Mouse (Mus musculus): ENCODE measurements around the gene Olfr884. TPM values are rescaled to one million over a fixed set of nuclear protein-coding genes. Genes with fewer than 3 reads are reported as not detected.

Gene Olfr884
- polyA plus RNA-seq (2012; rRNA removed), result not detected in 2 replicates

DNA sequence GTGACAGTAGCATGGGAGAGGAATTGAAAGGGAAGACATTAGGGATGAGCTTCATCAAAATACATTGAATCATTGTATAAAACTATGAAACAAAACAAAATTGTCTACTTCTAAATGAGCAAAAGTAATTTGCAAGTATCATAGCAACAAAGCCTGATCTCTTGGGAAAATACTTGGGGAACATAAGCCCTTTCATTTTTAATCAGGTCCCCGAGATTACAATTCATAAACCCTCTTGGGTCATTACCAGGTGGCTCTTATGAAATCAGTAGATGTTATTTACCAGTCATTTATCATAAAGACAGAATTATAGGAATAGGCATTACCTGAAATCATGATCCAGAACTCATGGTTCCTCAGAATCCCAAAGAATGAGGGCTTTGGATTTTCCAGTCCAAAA is at the start of gene Olfr884:
Olfr884 (plus strand) TSS at position 301 of the 400 bp plus-strand sequence.
- Histone ChIP-seq H3K27me3 (ENCODE audit: control insufficient read depth, insufficient read depth, low read length) (no peaks in the 10 kb centered on the region), H3K36me3 (ENCODE audit: control insufficient read depth, insufficient read depth, low read length) (no peaks in the 10 kb centered on the region), H3K27ac (ENCODE audit: control insufficient read depth, insufficient read depth, low read depth, low read length) (no peak within 1 kb of the TSS), H3K4me1 (ENCODE audit: control insufficient read depth, insufficient read depth, low read length) (no peaks in the 10 kb centered on the region), H3K4me3 (ENCODE audit: control insufficient read depth, low read depth, low read length) (no peak within 1 kb of the TSS)
- TF ChIP-seq CTCF (IDR thresholded peaks at IDR 0.05; ENCODE audit: control insufficient read depth, insufficient read depth, insufficient replicate concordance, low read depth, low read length) (no peak), POLR2A (IDR thresholded peaks at IDR 0.05; ENCODE audit: control insufficient read depth, low read depth, low read length) (no peak)

- Histone ChIP-seq H3K36me3 (ENCODE audit: control insufficient read depth, insufficient read depth, low read length) (no peaks in the 10 kb centered on the region), H3K27ac (ENCODE audit: control insufficient read depth, insufficient read depth, low read depth, low read length) (no peak overlapping the region), H3K27me3 (ENCODE audit: control insufficient read depth, insufficient read depth, low read length) (no peaks in the 10 kb centered on the region), H3K4me1 (ENCODE audit: control insufficient read depth, insufficient read depth, low read length) (no peaks in the 10 kb centered on the region), H3K4me3 (ENCODE audit: control insufficient read depth, low read depth, low read length) (no peak overlapping the region)
- no peak for TF ChIP-seq CTCF (IDR thresholded peaks at IDR 0.05; ENCODE audit: control insufficient read depth, insufficient read depth, insufficient replicate concordance, low read depth, low read length)
- TF ChIP-seq POLR2A (IDR thresholded peaks at IDR 0.05; ENCODE audit: control insufficient read depth, low read depth, low read length), result no peak
Measured at GRCm38 (mm10) chr9:37998581-37999204, 47.7 kb upstream of the Olfr884 start.

GRCm38 (mm10) chr9:38000021-38000420 is 46.3 kb upstream of the Olfr884 start:
- no peak overlapping the region for H3K27ac ChIP-seq (ENCODE audit: control insufficient read depth, insufficient read depth, low read depth, low read length)

DNA sequence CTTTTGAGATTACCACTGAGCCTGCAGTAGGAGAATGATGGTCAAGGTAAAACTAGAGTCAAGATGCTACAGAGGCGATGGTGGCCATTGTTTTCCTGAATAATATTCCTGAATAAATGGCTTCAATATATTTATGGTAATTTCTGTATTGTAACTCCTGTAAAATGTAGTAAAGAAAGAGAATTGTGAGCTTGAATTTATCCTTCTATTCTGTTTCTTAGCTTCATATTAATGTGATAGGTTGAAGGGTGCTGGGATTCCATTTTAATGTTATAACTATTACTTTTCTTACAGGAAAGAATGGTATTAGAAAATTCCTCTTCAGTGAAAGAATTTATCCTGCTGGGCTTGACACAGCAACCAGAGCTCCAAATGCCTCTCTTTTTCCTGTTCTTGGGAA is 20.8 kb upstream of the Olfr884 start, which contains the start of gene Olfr883:
Olfr883 (plus strand) TSS at position 301 of the 400 bp plus-strand sequence.
- TF ChIP-seq POLR2A (IDR thresholded peaks at IDR 0.05; ENCODE audit: control insufficient read depth, low read depth, low read length), result no peak
- no peak for TF ChIP-seq CTCF (IDR thresholded peaks at IDR 0.05; ENCODE audit: control insufficient read depth, insufficient read depth, insufficient replicate concordance, low read depth, low read length)
- Histone ChIP-seq H3K27ac (ENCODE audit: control insufficient read depth, insufficient read depth, low read depth, low read length) (no peak within 1 kb of the TSS), H3K4me1 (ENCODE audit: control insufficient read depth, insufficient read depth, low read length) (no peaks in the 10 kb centered on the region), H3K27me3 (ENCODE audit: control insufficient read depth, insufficient read depth, low read length) (no peaks in the 10 kb centered on the region), H3K36me3 (ENCODE audit: control insufficient read depth, insufficient read depth, low read length) (no peaks in the 10 kb centered on the region), H3K4me3 (ENCODE audit: control insufficient read depth, low read depth, low read length) (no peak within 1 kb of the TSS)

More at GRCm38 (mm10) chr9:38000021-38000420, 46.3 kb upstream of the Olfr884 start:
- Histone ChIP-seq H3K36me3 (ENCODE audit: control insufficient read depth, insufficient read depth, low read length) (no peaks in the 10 kb centered on the region), H3K4me3 (ENCODE audit: control insufficient read depth, low read depth, low read length) (no peak overlapping the region), H3K4me1 (ENCODE audit: control insufficient read depth, insufficient read depth, low read length) (no peaks in the 10 kb centered on the region), H3K27me3 (ENCODE audit: control insufficient read depth, insufficient read depth, low read length) (no peaks in the 10 kb centered on the region)
- TF ChIP-seq POLR2A (IDR thresholded peaks at IDR 0.05; ENCODE audit: control insufficient read depth, low read depth, low read length) (no peak), CTCF (IDR thresholded peaks at IDR 0.05; ENCODE audit: control insufficient read depth, insufficient read depth, insufficient replicate concordance, low read depth, low read length) (no peak)

- no peak within 1 kb of the TSS for H3K4me3 ChIP-seq (ENCODE audit: control insufficient read depth, low read depth, low read length)
- TF ChIP-seq CTCF (IDR thresholded peaks at IDR 0.05; ENCODE audit: control insufficient read depth, insufficient read depth, insufficient replicate concordance, low read depth, low read length) (no peak), POLR2A (IDR thresholded peaks at IDR 0.05; ENCODE audit: control insufficient read depth, low read depth, low read length) (no peak)
- no peaks in the 10 kb centered on the region for H3K27me3 ChIP-seq (ENCODE audit: control insufficient read depth, insufficient read depth, low read length)
- no peaks in the 10 kb centered on the region for H3K4me1 ChIP-seq (ENCODE audit: control insufficient read depth, insufficient read depth, low read length)
- no peaks in the 10 kb centered on the region for H3K36me3 ChIP-seq (ENCODE audit: control insufficient read depth, insufficient read depth, low read length)
- no peak within 1 kb of the TSS for H3K27ac ChIP-seq (ENCODE audit: control insufficient read depth, insufficient read depth, low read depth, low read length)
Measured at GRCm38 (mm10) chr9:38061022-38061421, 14.7 kb downstream of the Olfr884 start, which contains the start of gene Olfr885. Olfr885 (plus strand) TSS chr9:38061322.

GRCm38 (mm10) chr9:38083772-38084171 is 37.4 kb downstream of the Olfr884 start, which contains the start of gene Olfr887:
Olfr887 (plus strand) TSS chr9:38084072.
- no peak for TF ChIP-seq CTCF (IDR thresholded peaks at IDR 0.05; ENCODE audit: control insufficient read depth, insufficient read depth, insufficient replicate concordance, low read depth, low read length)
- TF ChIP-seq POLR2A (IDR thresholded peaks at IDR 0.05; ENCODE audit: control insufficient read depth, low read depth, low read length), result no peak
- Histone ChIP-seq H3K27ac (ENCODE audit: control insufficient read depth, insufficient read depth, low read depth, low read length) (no peak within 1 kb of the TSS), H3K4me1 (ENCODE audit: control insufficient read depth, insufficient read depth, low read length) (no peaks in the 10 kb centered on the region), H3K4me3 (ENCODE audit: control insufficient read depth, low read depth, low read length) (no peak within 1 kb of the TSS), H3K36me3 (ENCODE audit: control insufficient read depth, insufficient read depth, low read length) (no peaks in the 10 kb centered on the region), H3K27me3 (ENCODE audit: control insufficient read depth, insufficient read depth, low read length) (no peaks in the 10 kb centered on the region)

Other genes with a start within 250 kb of the Olfr884 start
- not detected in 2 replicates for gene Olfr876, start 243.5 kb upstream of the Olfr884 start, polyA plus RNA-seq (2012; rRNA removed)
- not detected in 2 replicates for gene Olfr877, start 192.3 kb upstream of the Olfr884 start, polyA plus RNA-seq (2012; rRNA removed)
- gene Olfr145, start 149.8 kb upstream of the Olfr884 start, polyA plus RNA-seq (2012; rRNA removed), result not detected in 2 replicates
- gene Olfr878, start 128.7 kb upstream of the Olfr884 start, polyA plus RNA-seq (2012; rRNA removed), result not detected in 2 replicates
- gene Olfr881, start 54.7 kb upstream of the Olfr884 start, polyA plus RNA-seq (2012; rRNA removed), result not detected in 2 replicates
- not detected in 2 replicates for gene Olfr883, start 20.7 kb upstream of the Olfr884 start, polyA plus RNA-seq (2012; rRNA removed)
- not detected in 2 replicates for gene Olfr885, start 14.8 kb downstream of the Olfr884 start, polyA plus RNA-seq (2012; rRNA removed)
- not detected in 2 replicates for gene Olfr887, start 37.5 kb downstream of the Olfr884 start, polyA plus RNA-seq (2012; rRNA removed)
- gene Olfr888, start 61.6 kb downstream of the Olfr884 start, polyA plus RNA-seq (2012; rRNA removed), result not detected in 2 replicates
- not detected in 2 replicates for gene Olfr889, start 68.6 kb downstream of the Olfr884 start, polyA plus RNA-seq (2012; rRNA removed)
- gene Olfr890, start 96.0 kb downstream of the Olfr884 start, polyA plus RNA-seq (2012; rRNA removed), result not detected in 2 replicates
- gene Olfr891, start 134.3 kb downstream of the Olfr884 start, polyA plus RNA-seq (2012; rRNA removed), result not detected in 2 replicates
- 0.09 TPM in 1 of 2 replicates, not detected in the other for gene Olfr893, start 161.8 kb downstream of the Olfr884 start, polyA plus RNA-seq (2012; rRNA removed)
- not detected in 2 replicates for gene Olfr894, start 171.5 kb downstream of the Olfr884 start, polyA plus RNA-seq (2012; rRNA removed)
- not detected in 2 replicates for gene Olfr143, start 206.2 kb downstream of the Olfr884 start, polyA plus RNA-seq (2012; rRNA removed)
- not detected in 2 replicates for gene Olfr895, start 221.3 kb downstream of the Olfr884 start, polyA plus RNA-seq (2012; rRNA removed)
- 0.16 and 0.18 TPM in 2 replicates for gene Olfr896-ps1, start 244.6 kb downstream of the Olfr884 start, polyA plus RNA-seq (2012; rRNA removed)